Mouse (Mus musculus) kidney, adult 9 months (tissue): ENCODE measurements around the gene Tcp11.
A peak's percentile ranks its signal among the peaks of the same experiment; 100 is the strongest.

Experiments
- DNase-seq: peaks from one replicate; pipeline ENCODE4 v3.0.0; 2022

Tcp11 gene

GRCm38 (mm10) chr17:28036813-28037756 is 43.4 kb downstream of the Tcp11 start:
- no peak for DNase-seq

- no peak for DNase-seq
Measured at GRCm38 (mm10) chr17:28034986-28035385, 45.5 kb downstream of the Tcp11 start.

- DNase-seq = no peak
Measured at GRCm38 (mm10) chr17:28033046-28033580, 47.3 kb downstream of the Tcp11 start.

- DNase-seq = no peak
Measured at GRCm38 (mm10) chr17:28032219-28032618, 48.2 kb downstream of the Tcp11 start.

- DNase-seq = no peak
Measured at GRCm38 (mm10) chr17:28031281-28031941, 49.0 kb downstream of the Tcp11 start.

GRCm38 (mm10) chr17:28030446-28030845 is 50.0 kb downstream of the Tcp11 start:
- DNase-seq = no peak

- no peak for DNase-seq
Measured at GRCm38 (mm10) chr17:28029308-28029707, 51.1 kb downstream of the Tcp11 start.

- no peak for DNase-seq
Measured at GRCm38 (mm10) chr17:28028236-28028635, 52.2 kb downstream of the Tcp11 start.

- DNase-seq = no peak
Measured at GRCm38 (mm10) chr17:28027197-28027596, 53.2 kb downstream of the Tcp11 start.

- peak; percentile 83 for DNase-seq
Measured at GRCm38 (mm10) chr17:28026111-28026872, 54.1 kb downstream of the Tcp11 start.

- peak; percentile 84 for DNase-seq
Measured at GRCm38 (mm10) chr17:28025541-28025961, 54.9 kb downstream of the Tcp11 start.

GRCm38 (mm10) chr17:28022854-28023655 is 57.4 kb downstream of the Tcp11 start:
- DNase-seq = peak; percentile 88

GRCm38 (mm10) chr17:28021911-28022310 is 58.5 kb downstream of the Tcp11 start:
- DNase-seq = peak; percentile 67

- no peak for DNase-seq
Measured at GRCm38 (mm10) chr17:28019785-28020696, 60.4 kb downstream of the Tcp11 start.

GRCm38 (mm10) chr17:28018776-28019175 is 61.7 kb downstream of the Tcp11 start:
- DNase-seq = no peak

- no peak for DNase-seq
Measured at GRCm38 (mm10) chr17:28018344-28018743, 62.1 kb downstream of the Tcp11 start.
